Mouse (Mus musculus) limb, embryonic 12.5 days (tissue): ENCODE results near the gene Vps11. TPM values are rescaled to one million over a fixed set of nuclear protein-coding genes. Genes with fewer than 3 reads are reported as not detected.

Experiments
- microRNA-seq: library from miRNA; unstranded; fragments of <30 nt; microRNA quantifications from one replicate; pipeline ENCODE4, GENCODE M21; 2017
- polyA plus RNA-seq: library from polyadenylated mRNA; unstranded; fragments of >200 nt; fragmentation: Nextera tagmentation; extraction: Ambion mirVana; gene quantifications from 2 replicates; pipeline ENCODE4 v1.2.1, GENCODE M21; 2016

The Vps11 gene
- polyA plus RNA-seq, 1 experiment from 2014 or later = 28.9 TPM

Small RNA genes within 50 kb of the gene (microRNA-seq; reads per million reads assigned to microRNA genes)
- gene Gm44335 (0.93 reads per million), gene Mir7085 (not detected)

Other genes with a start within 250 kb of the Vps11 start
- gene Gm49380, start 248.2 kb downstream of the Vps11 start, polyA plus RNA-seq = 0.08 and 0.17 TPM in 2 replicates
- gene Rnf26, start 248.2 kb downstream of the Vps11 start, polyA plus RNA-seq = 89.6 and 91.4 TPM in 2 replicates
- 18.0 and 18.1 TPM in 2 replicates for gene Mcam, start 227.2 kb downstream of the Vps11 start, polyA plus RNA-seq
- gene Cbl, start 127.6 kb downstream of the Vps11 start, polyA plus RNA-seq = 18.4 and 18.7 TPM in 2 replicates
- not detected in 2 replicates for gene Ccdc153, start 121.0 kb downstream of the Vps11 start, polyA plus RNA-seq
- not detected in 2 replicates for gene Pdzd3, start 110.2 kb downstream of the Vps11 start, polyA plus RNA-seq
- gene Nlrx1, start 93.1 kb downstream of the Vps11 start, polyA plus RNA-seq = 5.3 and 6.7 TPM in 2 replicates
- gene Abcg4, start 73.1 kb downstream of the Vps11 start, polyA plus RNA-seq = 7.0 and 7.7 TPM in 2 replicates
- 29.1 and 33.2 TPM in 2 replicates for gene Hinfp, start 56.0 kb downstream of the Vps11 start, polyA plus RNA-seq
- 7.9 and 8.1 TPM in 2 replicates for gene C2cd2l, start 41.4 kb downstream of the Vps11 start, polyA plus RNA-seq
- gene Dpagt1, start 35.7 kb downstream of the Vps11 start, polyA plus RNA-seq = 38.1 and 38.6 TPM in 2 replicates
- 429 and 481 TPM in 2 replicates for gene H2afx, start 27.0 kb downstream of the Vps11 start, polyA plus RNA-seq
- gene Hmbs, start 17.4 kb downstream of the Vps11 start, polyA plus RNA-seq = 123 and 125 TPM in 2 replicates
- 34.0 and 36.4 TPM in 2 replicates for gene Hyou1, start 17.8 kb upstream of the Vps11 start, polyA plus RNA-seq
- gene Slc37a4, start 35.2 kb upstream of the Vps11 start, polyA plus RNA-seq = 11.1 and 12.8 TPM in 2 replicates
- gene Rps25, start 45.5 kb upstream of the Vps11 start, polyA plus RNA-seq = 2,041 and 2,143 TPM in 2 replicates
- gene Trappc4, start 45.9 kb upstream of the Vps11 start, polyA plus RNA-seq = 147 and 161 TPM in 2 replicates
- gene Ccdc84, start 56.9 kb upstream of the Vps11 start, polyA plus RNA-seq = 35.1 and 38.4 TPM in 2 replicates
- gene Foxr1, start 79.5 kb upstream of the Vps11 start, polyA plus RNA-seq = 0.18 TPM in 1 of 2 replicates, not detected in the other
- gene Upk2, start 93.3 kb upstream of the Vps11 start, polyA plus RNA-seq = 0.31 and 0.65 TPM in 2 replicates
- 14.3 and 17.3 TPM in 2 replicates for gene Bcl9l, start 121.2 kb upstream of the Vps11 start, polyA plus RNA-seq
- not detected in 2 replicates for gene Cxcr5, start 200.2 kb upstream of the Vps11 start, polyA plus RNA-seq
- 26.3 and 32.6 TPM in 2 replicates for gene Ddx6, start 243.2 kb upstream of the Vps11 start, polyA plus RNA-seq